Mouse (Mus musculus): Measurements from ENCODE around the gene Rrp12.

DNA sequence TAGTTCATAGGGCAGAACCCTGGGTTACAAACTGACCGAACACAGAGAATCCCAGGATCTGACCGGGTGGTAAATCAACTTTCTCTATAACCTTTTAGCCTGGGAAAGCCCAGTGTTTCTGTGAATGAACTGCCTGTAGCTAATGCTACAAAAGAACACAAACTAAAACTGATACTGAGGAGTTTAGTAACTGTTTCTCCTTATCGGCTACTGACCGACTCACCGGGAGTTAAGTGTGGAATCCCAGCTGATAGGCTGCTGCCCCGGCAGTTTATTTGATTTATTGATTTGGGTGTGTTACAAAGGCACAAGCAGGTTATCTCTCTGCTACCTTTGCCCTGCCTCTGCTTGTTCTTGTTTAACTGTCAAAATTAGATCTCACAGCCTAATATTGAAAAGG lies 57.2 kb downstream of the Rrp12 start:
- TF ChIP-seq POLR2A (IDR thresholded peaks at IDR 0.05; ENCODE audit: borderline replicate concordance, low read depth, low read length) (no peak), CTCF (IDR thresholded peaks at IDR 0.05; ENCODE audit: low read depth, low read length) (no peak)
